Mouse (Mus musculus) bone marrow, adult 2 months (tissue): ENCODE results near the gene Mettl17. TPM values are rescaled to one million over a fixed set of nuclear protein-coding genes. Genes with fewer than 3 reads are reported as not detected.

Experiments used
- H3K27ac ChIP-seq: fragments of 200-500 bp; 2 replicates; pipeline ENCODE4 v1.5.1; 2012; ENCODE audit warnings: low read depth, mild to moderate bottlenecking, control low read depth, inconsistent platforms, low read length; ENCODE audit not compliant: control insufficient read depth, poor library complexity, insufficient read depth
- H3K4me1 ChIP-seq: fragments of 200-500 bp; 2 replicates; pipeline ENCODE4 v1.6.1; 2011; ENCODE audit warnings: low read length; ENCODE audit not compliant: control insufficient read depth, insufficient read depth
- H3K4me3 ChIP-seq: fragments of 200-500 bp; replicated peaks from 2 replicates; pipeline ENCODE3; 2011; ENCODE audit warnings: mild to moderate bottlenecking, low read depth, low read length, control low read depth; ENCODE audit not compliant: control insufficient read depth
- CTCF ChIP-seq: fragments of 200-500 bp; IDR thresholded peaks from 2 replicates; pipeline ENCODE4 v1.5.1; 2011; ENCODE audit warnings: low read length, control low read depth; ENCODE audit not compliant: control insufficient read depth, insufficient read depth
- POLR2A ChIP-seq: fragments of 200-500 bp; IDR thresholded peaks from 2 replicates; pipeline ENCODE4 v1.6.1; 2011; ENCODE audit warnings: low read depth, mild to moderate bottlenecking, control low read depth, low read length, borderline replicate concordance; ENCODE audit not compliant: control insufficient read depth
- WGBS: fragments of 180-500 bp; shearing (Covaris S2); methylation state at CpG from one replicate; pipeline ENCODE4 v1.1.7; 2018; 5-methylcytosine and 5-hydroxymethylcytosine counted together
- polyA plus RNA-seq: library from polyadenylated mRNA; stranded (reverse); fragments of >200 nt; gene quantifications from 2 replicates; pipeline ENCODE4 v1.2.4, GENCODE M21; 2011; ENCODE audit warnings: low replicate concordance; ENCODE audit not compliant: missing spikeins, insufficient read depth, insufficient read length

The Mettl17 gene
- polyA plus RNA-seq, 1 experiment: 25.1 TPM

- Histone ChIP-seq H3K4me3 (no peak overlapping the region), H3K4me1 (no peaks in the 10 kb centered on the region), H3K27ac (no peak overlapping the region)
- WGBS: 32% methylated on average over 5 of the region's 5 CpGs
- TF ChIP-seq CTCF (peak; percentile 27; the same call in 1 of the 2 replicates), POLR2A (no peak)
Measured at GRCm38 (mm10) chr14:51930824-51931223, 46.2 kb downstream of the Mettl17 start.

- Histone ChIP-seq H3K27ac (no peak overlapping the region), H3K4me1 (no peaks in the 10 kb centered on the region), H3K4me3 (no peak overlapping the region)
- no peak for TF ChIP-seq POLR2A
- TF ChIP-seq CTCF: no peak
- WGBS: 54% methylated on average over 10 of the region's 10 CpGs
Measured at GRCm38 (mm10) chr14:51932092-51933020, 47.7 kb downstream of the Mettl17 start.

GRCm38 (mm10) chr14:51939005-51939404 is 54.4 kb downstream of the Mettl17 start:
- Histone ChIP-seq H3K27ac (no peak overlapping the region), H3K4me3 (no peak overlapping the region), H3K4me1 (no peaks in the 10 kb centered on the region)
- TF ChIP-seq POLR2A: no peak
- no peak for TF ChIP-seq CTCF
- 89% methylated on average over 9 of the region's 9 CpGs for WGBS

- Histone ChIP-seq H3K4me1 (no peaks in the 10 kb centered on the region), H3K27ac (no peak overlapping the region), H3K4me3 (no peak overlapping the region)
- no peak for TF ChIP-seq CTCF
- TF ChIP-seq POLR2A: no peak
- 29% methylated on average over 8 of the region's 8 CpGs for WGBS
Measured at GRCm38 (mm10) chr14:51940944-51941560, 56.4 kb downstream of the Mettl17 start.

GRCm38 (mm10) chr14:51941577-51941976 is 56.9 kb downstream of the Mettl17 start:
- Histone ChIP-seq H3K4me1 (no peaks in the 10 kb centered on the region), H3K27ac (no peak overlapping the region), H3K4me3 (no peak overlapping the region)
- 51% methylated on average over 9 of the region's 9 CpGs for WGBS
- no peak for TF ChIP-seq CTCF
- no peak for TF ChIP-seq POLR2A

DNA sequence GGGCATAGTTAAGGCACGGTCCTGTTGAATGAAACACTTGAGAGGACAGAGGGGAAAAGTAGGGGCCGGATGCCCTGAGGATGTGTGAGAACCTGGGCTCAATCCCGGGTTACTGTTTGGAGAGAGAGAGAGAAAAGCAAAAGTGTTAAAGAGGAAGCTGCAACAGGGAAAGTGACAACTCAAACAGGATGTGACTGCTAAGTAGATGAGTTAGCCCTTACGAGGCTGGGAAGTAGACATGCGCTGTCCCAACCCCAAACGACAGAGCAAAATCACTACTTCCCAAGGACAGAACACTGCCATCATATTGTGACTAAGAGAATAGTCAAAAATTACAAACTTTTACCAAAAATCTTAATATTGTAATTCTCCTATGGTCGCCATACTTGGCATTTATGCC is 57.6 kb downstream of the Mettl17 start:
- Histone ChIP-seq H3K4me1 (no peaks in the 10 kb centered on the region), H3K27ac (no peak overlapping the region), H3K4me3 (no peak overlapping the region)
- WGBS: 36% methylated on average over 7 of the region's 7 CpGs
- TF ChIP-seq CTCF (no peak), POLR2A (no peak)

Other genes starting within 250 kb of the Mettl17 start
- gene Gm4181, start 249.2 kb upstream of the Mettl17 start, polyA plus RNA-seq: not detected in 2 replicates
- not detected in 2 replicates for gene Gm17079, start 189.4 kb upstream of the Mettl17 start, polyA plus RNA-seq
- gene Gm5800, start 167.7 kb upstream of the Mettl17 start, polyA plus RNA-seq: not detected in 2 replicates
- gene Ang4, start 111.3 kb upstream of the Mettl17 start, polyA plus RNA-seq: not detected in 2 replicates
- not detected in 2 replicates for gene AY358078, start 84.8 kb upstream of the Mettl17 start, polyA plus RNA-seq
- gene Ear6, start 31.1 kb upstream of the Mettl17 start, polyA plus RNA-seq: 10.0 TPM in 1 of 2 replicates, not detected in the other
- 3.6 and 7.2 TPM in 2 replicates for gene Slc39a2, start 8.0 kb downstream of the Mettl17 start, polyA plus RNA-seq
- 13.5 and 24.9 TPM in 2 replicates for gene Ndrg2, start 29.3 kb downstream of the Mettl17 start, polyA plus RNA-seq
- not detected in 2 replicates for gene Tppp2, start 33.6 kb downstream of the Mettl17 start, polyA plus RNA-seq
- gene Rnase13, start 37.9 kb downstream of the Mettl17 start, polyA plus RNA-seq: not detected in 2 replicates
- 21.3 and 23.7 TPM in 2 replicates for gene Arhgef40, start 99.9 kb downstream of the Mettl17 start, polyA plus RNA-seq
- gene Tmem253, start 130.8 kb downstream of the Mettl17 start, polyA plus RNA-seq: not detected in 2 replicates
- 16.1 and 25.9 TPM in 2 replicates for gene Zfp219, start 135.9 kb downstream of the Mettl17 start, polyA plus RNA-seq
- not detected in 2 replicates for gene Olfr221, start 157.6 kb downstream of the Mettl17 start, polyA plus RNA-seq
- 226 and 328 TPM in 2 replicates for gene Hnrnpc, start 219.2 kb downstream of the Mettl17 start, polyA plus RNA-seq
- gene Rpgrip1, start 225.9 kb downstream of the Mettl17 start, polyA plus RNA-seq: 337 and 668 TPM in 2 replicates